ENCODE assay signal across 16 mouse cellular contexts in the genomic region with DNA sequence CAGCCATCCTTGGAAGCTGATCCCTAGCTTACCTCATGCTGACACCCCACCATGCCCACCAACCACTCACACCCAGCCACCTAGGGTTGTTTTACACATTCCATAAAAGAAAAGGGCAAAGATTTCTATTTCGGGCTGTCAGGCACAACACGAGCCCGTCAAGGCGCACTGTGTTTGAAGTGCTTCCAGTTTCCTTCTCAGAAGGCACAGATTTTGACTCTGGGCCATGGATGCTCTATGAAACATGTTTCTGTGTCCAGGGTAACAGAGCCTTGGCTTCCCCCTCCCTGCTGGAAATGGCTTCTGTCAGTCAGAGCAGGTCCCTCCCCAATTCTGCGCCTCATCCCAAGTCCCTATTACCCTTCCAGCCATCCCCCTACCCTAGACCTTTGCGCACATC.
A peak's percentile ranks its signal among the peaks of the same experiment; 100 is the strongest.
DNase-seq lines count a peak whose midpoint lies in the region; ATAC-seq and TF ChIP-seq lines count a peak whose summit lies in the region.
"Had no signal": no experiment of that assay in that cellular context is flagged by ENCODE, and none has a peak within 500 bp of the region (broad histone marks: within the 10 kb centered on the region; RNA-seq: fewer than 3 reads in every experiment).

No protein-coding gene starts in this region.

- no peaks in the 10 kb centered on the region for H3K27me3 ChIP-seq in lung, embryonic 14.5 days (ENCODE audit: insufficient read depth, low read length)
- no peaks in the 10 kb centered on the region for H3K27me3 ChIP-seq in kidney, embryonic 16.5 days (ENCODE audit: insufficient read depth, low read length)
- H3K27me3 ChIP-seq: forebrain, embryonic 15.5 days; hindbrain, embryonic 15.5 days; liver, embryonic 13.5 days; stomach, embryonic 15.5 days had no signal

- DNase-seq in adrenal gland, adult 2 months, result peak; percentile 48
- no peak for DNase-seq in adrenal gland, postnatal 25 days
- peak; percentile 11 to 18 for DNase-seq in gastrocnemius, adult 8-10 months (ENCODE audit: low spot score in 2 of 2)
- DNase-seq in gastrocnemius, postnatal 10 days, result no peak
- DNase-seq in lung, embryonic 14.5 days, result peak; percentile 26
- no peak for DNase-seq in lung, postnatal 25 days (ENCODE audit: low spot score)
- DNase-seq in skeletal muscle tissue, adult 2 months (ENCODE audit: low read depth, low spot score), result peak; percentile 68
- DNase-seq: kidney, adult 8-10 months; liver, embryonic 13.5 days; lung, postnatal 36 days; thymus, postnatal 14 days had no signal

- ATAC-seq in lung, embryonic 14.5 days (ENCODE audit: insufficient read depth), result no peak
- ATAC-seq in kidney, embryonic 16.5 days (ENCODE audit: low FRiP score, low TSS enrichment), result no peak
- ATAC-seq: forebrain, embryonic 15.5 days had no signal

- H3K9ac ChIP-seq in lung, embryonic 14.5 days, result no peak overlapping the region
- H3K9ac ChIP-seq in kidney, embryonic 16.5 days (replicated peaks; ENCODE audit: low read length), result no peak overlapping the region
- H3K9ac ChIP-seq: forebrain, embryonic 15.5 days; hindbrain, embryonic 15.5 days; liver, embryonic 13.5 days; midbrain, embryonic 12.5 days; stomach, embryonic 15.5 days had no signal

- H3K4me3 ChIP-seq in lung, embryonic 14.5 days (ENCODE audit: low read depth, low read length), result no peak overlapping the region
- H3K4me3 ChIP-seq in kidney, embryonic 16.5 days (ENCODE audit: low read length), result no peak overlapping the region
- H3K4me3 ChIP-seq: forebrain, embryonic 15.5 days; hindbrain, embryonic 15.5 days; liver, embryonic 13.5 days; midbrain, embryonic 12.5 days; stomach, embryonic 15.5 days had no signal

- no peaks in the 10 kb centered on the region for H3K36me3 ChIP-seq in lung, embryonic 14.5 days (ENCODE audit: insufficient read depth)
- no peaks in the 10 kb centered on the region for H3K36me3 ChIP-seq in kidney, embryonic 16.5 days (ENCODE audit: insufficient read depth, low read length)
- H3K36me3 ChIP-seq: forebrain, embryonic 15.5 days; hindbrain, embryonic 15.5 days; liver, embryonic 13.5 days; midbrain, embryonic 12.5 days; stomach, embryonic 15.5 days had no signal

- WGBS in lung, embryonic 14.5 days, result 75% methylated on average over 6 of the region's 6 CpGs
- WGBS in kidney, embryonic 16.5 days, result 94% methylated on average over 6 of the region's 6 CpGs

- H3K4me2 ChIP-seq in lung, embryonic 14.5 days, result no peak overlapping the region
- no peak overlapping the region for H3K4me2 ChIP-seq in kidney, embryonic 16.5 days (replicated peaks; ENCODE audit: low read depth, low read length)
- H3K4me2 ChIP-seq: forebrain, embryonic 15.5 days; hindbrain, embryonic 15.5 days; liver, embryonic 13.5 days; midbrain, embryonic 12.5 days; stomach, embryonic 15.5 days had no signal

- no peaks in the 10 kb centered on the region for H3K9me3 ChIP-seq in lung, embryonic 14.5 days (ENCODE audit: low read depth, low read length)
- H3K9me3 ChIP-seq in kidney, embryonic 16.5 days (ENCODE audit: low read length), result no peaks in the 10 kb centered on the region
- H3K9me3 ChIP-seq: forebrain, embryonic 15.5 days; hindbrain, embryonic 15.5 days; liver, embryonic 13.5 days; midbrain, embryonic 12.5 days; stomach, embryonic 15.5 days had no signal

- H3K4me1 ChIP-seq in lung, embryonic 14.5 days (ENCODE audit: insufficient read depth), result peaks cover 11% of the 10 kb centered on the region; the same call in 1 of the 2 replicates
- H3K4me1 ChIP-seq in kidney, embryonic 16.5 days (ENCODE audit: insufficient read depth, low read length), result peaks cover 20% of the 10 kb centered on the region

- no peak for TF ChIP-seq CTCF in lung, embryonic 14.5 days (IDR thresholded peaks at IDR 0.05; ENCODE audit: low read depth)

- H3K27ac ChIP-seq in lung, embryonic 14.5 days (ENCODE audit: low read depth), result no peak overlapping the region
- no peak overlapping the region for H3K27ac ChIP-seq in kidney, embryonic 16.5 days (ENCODE audit: low read length)
- H3K27ac ChIP-seq: forebrain, embryonic 15.5 days; hindbrain, embryonic 15.5 days; liver, embryonic 13.5 days; midbrain, embryonic 12.5 days; stomach, embryonic 15.5 days had no signal

Comparison
In these comparisons a context has a peak if more than half of its experiments do, and no peak if none do; other contexts are left out.
1. DNase-seq: peak in adrenal gland, adult 2 months (single experiment), gastrocnemius, adult 8-10 months (2 of 2), lung, embryonic 14.5 days (single experiment) and skeletal muscle tissue, adult 2 months (single experiment); none in adrenal gland, postnatal 25 days (single experiment), gastrocnemius, postnatal 10 days (single experiment) and lung, postnatal 25 days (single experiment).